Mouse (Mus musculus) C2C12 (cell line): ENCODE results near the gene Nfib.

Experiments
- CEBPB ChIP-seq: IDR thresholded peaks from one replicate; pipeline ENCODE4 v1.6.1; 2011; ENCODE audit warnings: low read depth, mild to moderate bottlenecking, control low read depth, moderate library complexity
- CTCF ChIP-seq: IDR thresholded peaks from one replicate; pipeline ENCODE4 v1.5.1; 2011; ENCODE audit not compliant: control insufficient read depth, insufficient read depth, insufficient read length
- FOSL1 ChIP-seq: IDR thresholded peaks from one replicate; pipeline ENCODE4 v1.8.0; 2011; ENCODE audit warnings: mild to moderate bottlenecking, low read length; ENCODE audit not compliant: poor library complexity, insufficient read depth, severe bottlenecking
- MAX ChIP-seq: IDR thresholded peaks from one replicate; pipeline ENCODE4 v1.6.1; 2011; ENCODE audit warnings: mild to moderate bottlenecking, control low read depth
- MYOD1 ChIP-seq: IDR thresholded peaks from one replicate; pipeline ENCODE4 v1.6.1; 2011; ENCODE audit warnings: low read depth; ENCODE audit not compliant: control insufficient read depth, insufficient read length
- MYOG ChIP-seq: IDR thresholded peaks from one replicate; pipeline ENCODE4 v1.6.1; 2011; ENCODE audit not compliant: control insufficient read depth, insufficient read length; ENCODE audit errors: extremely low read depth
- USF1 ChIP-seq: IDR thresholded peaks from one replicate; pipeline ENCODE4 v1.6.1; 2011; ENCODE audit warnings: low read depth, mild to moderate bottlenecking, control low read depth, moderate library complexity

- no peak for TF ChIP-seq CTCF
- no peak for TF ChIP-seq MAX
- TF ChIP-seq USF1 = no peak
- no peak for TF ChIP-seq CEBPB
- no peak for TF ChIP-seq MYOD1
- no peak for TF ChIP-seq MYOG
- TF ChIP-seq FOSL1 = no peak
Observed at GRCm38 (mm10) chr4:82715833-82716232, 10.3 kb upstream of the Nfib start.
